Mouse (Mus musculus): ENCODE measurements around the gene Lbr.
A peak's percentile ranks its signal among the peaks of the same experiment; 100 is the strongest.

The Lbr gene

DNA sequence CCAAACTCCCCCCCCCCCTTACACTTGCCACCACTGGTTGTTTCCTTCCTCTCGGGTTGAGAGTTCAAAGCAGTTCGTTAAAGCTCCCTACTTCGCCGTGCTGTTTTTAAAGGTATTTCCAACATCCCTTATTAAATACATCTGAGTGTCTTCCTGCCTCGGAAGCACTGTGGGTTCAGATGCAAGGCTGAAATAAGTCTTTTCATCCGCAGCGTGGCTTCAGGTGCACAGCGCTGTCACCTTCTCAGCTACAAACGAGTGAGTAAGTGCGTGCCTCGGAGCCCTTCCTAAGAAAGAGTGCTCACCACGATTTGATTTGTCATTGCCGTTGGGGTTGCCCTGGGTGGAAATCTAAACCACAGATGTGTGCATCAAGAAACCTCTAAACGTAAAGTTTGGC, at the start of gene Lbr:
Lbr (minus strand) TSS at position 266 of the 400 bp plus-strand sequence.
- peak; percentile 46 for DNase-seq (ENCODE audit: low read depth)

GRCm38 (mm10) chr1:181889670-181890069, 46.8 kb upstream of the Lbr start:
- no peak for DNase-seq (ENCODE audit: low read depth)

DNA sequence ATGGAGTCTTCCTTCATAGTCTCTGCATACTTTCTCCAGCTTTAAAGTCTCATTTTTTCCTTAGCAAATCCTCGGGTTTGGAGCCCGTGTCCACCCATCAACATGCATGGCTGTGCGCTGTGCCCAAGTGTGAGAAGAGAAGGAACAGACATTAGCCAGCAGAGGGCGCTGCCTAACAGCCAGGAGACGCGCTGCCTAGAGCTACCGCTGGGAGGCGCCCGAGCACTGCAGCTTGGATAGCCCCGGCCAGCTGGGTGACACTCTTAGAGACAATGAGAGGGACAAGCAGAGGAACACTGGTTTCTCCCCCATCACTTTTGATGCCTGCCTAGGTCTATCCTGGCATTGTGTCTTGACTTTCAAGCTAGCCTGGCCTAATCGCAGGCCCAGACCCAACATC, 46.0 kb upstream of the Lbr start:
- DNase-seq (ENCODE audit: low read depth), result peak; percentile 93

GRCm38 (mm10) chr1:181881532-181881931, 38.7 kb upstream of the Lbr start:
- DNase-seq (ENCODE audit: low read depth), result peak; percentile 59

DNA sequence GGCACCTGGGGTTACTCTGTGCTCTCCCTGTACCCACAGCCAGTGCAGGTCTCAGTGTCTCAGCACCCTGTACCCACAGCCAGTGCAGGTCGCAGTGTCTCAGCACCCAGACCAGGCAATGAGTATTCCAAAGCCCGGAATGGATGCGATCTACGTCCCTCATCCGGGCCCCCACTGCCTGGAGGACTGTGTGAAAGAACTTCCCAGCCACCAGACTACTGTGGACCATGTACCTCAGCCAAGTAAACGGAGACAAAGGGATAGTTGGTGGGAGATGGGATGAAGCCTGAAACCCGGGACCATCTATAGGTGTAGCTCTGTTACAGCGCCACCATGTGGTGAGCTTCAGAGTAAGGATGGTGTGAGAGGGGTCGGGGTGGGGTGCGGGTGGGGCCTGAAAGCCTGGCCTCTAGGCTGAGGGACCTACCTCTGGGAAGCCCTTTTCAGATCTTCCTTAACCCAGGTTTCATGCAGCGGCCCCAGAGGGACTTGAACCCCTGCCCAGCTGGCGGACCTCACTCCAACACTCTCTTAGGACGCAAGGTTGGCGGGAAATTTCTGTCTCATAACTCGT, 38.0 kb upstream of the Lbr start:
- no peak for DNase-seq (ENCODE audit: low read depth)

DNA sequence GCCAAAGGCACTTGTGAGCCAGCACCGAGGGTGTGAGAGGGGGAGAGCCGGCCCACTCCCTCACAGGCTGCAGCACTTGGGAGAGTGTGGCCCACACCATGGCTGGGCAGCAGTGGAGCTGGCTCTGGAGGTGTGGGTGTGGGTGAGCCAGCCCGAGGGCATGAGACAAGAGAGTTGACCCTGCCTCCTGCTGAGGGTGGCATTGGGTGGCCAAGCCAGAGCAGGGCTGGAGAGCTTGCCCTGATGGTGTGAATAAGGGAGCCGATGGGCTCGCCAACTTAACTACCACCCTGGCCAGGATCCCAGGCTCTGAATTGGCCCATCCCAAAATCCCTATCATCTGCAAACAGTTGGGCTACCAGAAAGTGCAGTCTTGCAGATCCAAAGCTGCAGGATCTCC, 35.6 kb upstream of the Lbr start:
- DNase-seq (ENCODE audit: low read depth), result no peak

DNA sequence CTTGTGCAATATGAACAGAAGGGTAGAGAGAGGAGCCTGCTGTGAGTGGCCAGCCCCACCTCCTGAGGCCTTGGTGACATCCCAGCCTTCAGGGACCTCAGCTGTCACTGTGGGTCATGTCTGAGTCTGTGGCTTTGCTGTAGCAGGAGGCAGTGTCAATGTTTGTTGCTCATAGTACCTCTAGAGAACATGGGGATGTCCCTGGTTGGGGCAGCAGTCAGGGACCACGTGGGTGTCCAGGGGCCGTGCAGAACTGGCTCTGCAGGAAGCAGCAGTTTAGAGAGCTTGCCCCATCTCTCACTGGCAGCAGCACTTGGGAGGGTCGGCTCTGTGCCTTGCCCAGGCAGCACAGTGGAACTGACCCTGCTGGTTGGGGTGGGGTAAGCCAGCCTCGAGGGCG, 34.2 kb upstream of the Lbr start:
- DNase-seq (ENCODE audit: low read depth), result no peak

GRCm38 (mm10) chr1:181876656-181877055, 33.8 kb upstream of the Lbr start:
- no peak for DNase-seq (ENCODE audit: low read depth)

GRCm38 (mm10) chr1:181873086-181873920, 30.5 kb upstream of the Lbr start:
- no peak for DNase-seq (ENCODE audit: low read depth)

- no peak for DNase-seq (ENCODE audit: low read depth)
These were observed 29.8 kb upstream of the Lbr start for GRCm38 (mm10) chr1:181872639-181873038.

DNA sequence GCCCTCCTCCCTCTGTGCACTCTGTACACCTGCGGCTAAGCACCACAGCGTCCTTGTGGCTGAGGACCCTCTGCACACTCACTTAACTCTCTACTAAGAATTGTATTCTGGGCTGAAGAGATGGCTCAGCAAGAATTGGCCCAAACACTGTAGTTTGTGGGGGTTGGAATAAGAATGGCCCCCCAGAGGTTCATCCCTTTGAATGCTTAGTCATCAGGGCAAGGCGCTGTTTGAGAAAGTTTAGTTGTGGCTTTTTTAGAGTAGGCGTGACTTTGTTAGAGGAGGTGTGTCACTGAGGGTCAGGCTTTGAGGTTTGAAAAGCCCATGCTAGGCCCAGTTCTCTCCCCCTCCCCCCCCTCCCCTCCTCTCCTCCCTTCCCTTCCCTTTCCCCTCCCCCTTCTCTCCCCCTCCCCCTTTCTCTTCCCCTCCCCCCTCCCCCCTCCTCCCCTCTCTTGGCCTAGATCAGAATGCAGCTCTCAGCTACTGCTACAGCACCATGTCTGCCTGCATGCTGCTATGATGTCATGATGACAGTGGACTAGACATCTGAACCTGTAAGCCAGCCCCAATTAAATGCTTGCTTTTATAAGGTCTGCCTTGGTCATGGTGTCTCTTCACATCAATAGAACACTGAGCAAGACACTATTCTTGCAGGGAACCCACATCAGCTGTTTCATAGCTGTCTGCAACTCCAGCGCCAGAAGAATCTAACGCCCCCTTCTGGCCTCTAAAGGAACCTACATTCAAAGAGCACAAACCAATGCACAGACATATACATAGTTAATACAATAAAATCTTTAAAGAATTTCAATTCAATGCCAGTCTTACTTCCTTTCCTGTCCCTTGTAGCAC, 23.8 kb upstream of the Lbr start:
- peak; percentile 42 for DNase-seq (ENCODE audit: low read depth)

GRCm38 (mm10) chr1:181865863-181866216, 23.0 kb upstream of the Lbr start:
- DNase-seq (ENCODE audit: low read depth), result no peak

DNA sequence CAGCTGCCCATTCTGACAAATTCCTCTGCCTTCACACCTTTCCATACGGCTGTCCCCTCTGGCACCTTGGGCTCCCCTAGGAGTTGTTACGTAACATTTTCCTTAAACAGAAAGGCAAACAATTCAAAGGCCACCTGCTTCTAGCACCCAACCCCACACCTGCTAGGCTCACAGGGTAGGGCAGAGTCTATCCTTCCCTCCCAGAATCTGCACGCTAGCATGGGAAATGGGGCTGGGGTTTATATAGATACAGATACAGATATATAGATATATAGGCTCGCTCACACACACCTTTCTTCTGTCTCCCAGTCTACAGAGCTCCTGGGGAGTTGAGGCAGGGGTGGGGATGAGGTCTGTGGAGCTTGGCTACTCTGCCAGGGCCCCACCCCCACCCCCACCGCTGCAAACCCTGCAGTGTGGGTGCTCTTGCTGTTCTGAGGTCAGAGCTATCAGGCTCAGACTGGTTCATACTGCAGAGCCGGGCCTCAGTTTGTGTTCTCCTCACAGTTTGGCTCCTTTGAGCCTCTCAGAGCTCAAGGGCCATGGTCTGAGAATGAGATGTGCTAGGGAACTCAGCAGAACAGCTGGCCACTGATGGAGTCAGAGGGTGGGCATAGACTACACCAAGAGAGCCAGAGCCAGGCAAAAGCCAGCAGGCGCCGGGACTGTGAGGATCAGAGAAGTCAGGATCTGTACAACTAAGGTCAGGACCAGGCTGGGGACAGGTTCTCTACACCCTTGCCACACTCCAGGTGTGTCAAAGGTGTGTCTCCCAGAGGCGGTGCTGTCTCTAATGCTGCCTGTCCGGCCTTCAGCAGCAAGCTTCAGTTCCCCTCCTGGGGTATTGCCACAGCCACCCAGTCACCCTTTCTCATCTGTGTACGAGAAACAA, 22.4 kb upstream of the Lbr start:
- DNase-seq (ENCODE audit: low read depth), result no peak

- DNase-seq (ENCODE audit: low read depth), result no peak
These were observed 20.6 kb upstream of the Lbr start for GRCm38 (mm10) chr1:181863431-181863830.

DNA sequence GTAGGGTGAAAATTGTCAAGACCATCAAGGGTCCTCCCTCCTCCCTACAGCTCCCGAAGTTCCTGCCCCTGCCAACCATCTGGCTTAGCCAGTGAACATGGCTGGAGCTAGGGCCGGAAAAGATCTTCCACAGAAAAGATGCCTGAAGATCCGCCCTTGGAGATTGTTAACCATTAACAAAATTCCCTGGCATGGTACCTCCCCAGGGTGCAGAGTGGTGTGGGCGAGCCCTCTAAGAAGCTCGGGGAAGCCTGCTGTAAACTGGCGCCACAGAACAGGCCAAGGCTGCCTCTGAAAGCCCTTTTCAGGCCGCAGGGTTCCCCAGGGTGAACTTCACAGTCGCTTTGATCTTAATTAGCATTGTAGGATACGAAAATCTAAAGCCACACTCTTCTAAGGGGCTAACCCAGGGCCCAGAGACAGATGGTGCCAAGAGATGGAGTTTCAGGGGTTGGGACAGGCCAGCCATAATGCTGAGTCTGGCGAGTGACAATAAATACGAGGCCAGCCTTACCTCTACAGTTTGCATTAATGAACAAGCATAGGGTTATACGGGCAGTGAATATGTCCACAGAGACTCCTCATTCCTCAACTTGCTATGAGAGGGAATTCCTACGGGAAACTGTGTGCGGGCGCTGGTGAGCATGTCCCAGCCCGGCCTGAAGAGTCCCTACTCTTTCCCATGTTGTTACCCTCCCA, 20.0 kb upstream of the Lbr start:
- DNase-seq (ENCODE audit: low read depth), result no peak

GRCm38 (mm10) chr1:181861181-181861902, 18.5 kb upstream of the Lbr start:
- DNase-seq (ENCODE audit: low read depth), result no peak

- peak; percentile 80 for DNase-seq (ENCODE audit: low read depth)
These were observed 17.8 kb upstream of the Lbr start for GRCm38 (mm10) chr1:181860659-181861058.

DNA sequence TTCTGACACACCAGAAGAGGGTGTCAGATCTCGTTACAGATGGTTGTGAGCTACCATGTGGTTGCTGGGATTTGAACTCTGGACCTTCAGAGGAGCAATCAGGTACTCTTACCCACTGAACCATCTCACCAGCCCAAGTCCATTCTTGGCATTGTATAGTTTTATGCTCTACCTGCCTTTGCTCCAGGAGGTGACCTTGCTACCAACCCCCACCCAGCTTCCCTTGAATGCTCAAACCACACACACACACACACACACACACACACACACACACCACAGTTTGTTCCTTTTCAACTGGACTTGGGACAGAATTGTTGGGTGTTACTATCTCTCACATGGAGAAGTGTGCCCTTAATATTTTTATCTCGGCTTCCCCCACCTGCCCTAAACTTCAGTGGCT, 13.5 kb upstream of the Lbr start:
- DNase-seq (ENCODE audit: low read depth), result no peak

GRCm38 (mm10) chr1:181854829-181855228, 12.0 kb upstream of the Lbr start:
- no peak for DNase-seq (ENCODE audit: low read depth)

- DNase-seq (ENCODE audit: low read depth), result no peak
These were observed 10.4 kb upstream of the Lbr start for GRCm38 (mm10) chr1:181853081-181853736.
